Mouse (Mus musculus): ENCODE measurements at regions not wholly inside any gene's neighbourhood (a gene's known extent, or its start where the extent isn't known, plus 50 kb on each side); places are given as distances from the start of the nearest gene placed in this dataset.

DNA sequence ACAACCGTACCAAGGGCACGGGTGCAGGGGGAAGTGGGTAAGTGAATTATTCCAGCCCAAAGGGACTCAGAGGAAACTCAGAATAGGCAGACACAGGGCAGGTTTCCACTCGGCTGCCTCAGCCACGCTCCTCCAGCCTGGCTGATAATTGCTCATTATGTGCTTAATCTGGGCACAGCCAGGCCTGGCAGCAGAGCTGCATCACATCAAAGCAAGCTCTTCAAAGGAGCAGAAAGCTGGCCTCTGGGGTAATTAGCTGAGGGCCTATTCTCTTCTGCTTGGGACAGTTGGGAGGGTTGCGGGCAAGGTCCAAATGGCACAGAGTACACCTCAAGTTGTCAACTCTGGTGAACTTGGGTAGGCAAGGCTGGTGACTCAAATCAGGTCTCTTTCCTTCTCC is 239.5 kb downstream of the Emx2 start:
- ATAC-seq = no peak
- H3K4me1 ChIP-seq (ENCODE audit: insufficient read depth) = no peaks in the 10 kb centered on the region
- TF ChIP-seq EP300 (IDR thresholded peaks at IDR 0.05; ENCODE audit: low read depth) (no peak), CTCF (IDR thresholded peaks at IDR 0.05; ENCODE audit: low read depth) (no peak)
- H3K36me3 ChIP-seq (replicated peaks; ENCODE audit: insufficient read depth, low read length) = no peaks in the 10 kb centered on the region
- no peak overlapping the region for H3K9ac ChIP-seq (replicated peaks)
- H3K4me2 ChIP-seq (ENCODE audit: low read depth, low read length) = no peak overlapping the region
- H3K27me3 ChIP-seq (ENCODE audit: insufficient read depth, low read length) = no peaks in the 10 kb centered on the region
- H3K4me3 ChIP-seq (ENCODE audit: low read depth, low read length) = no peak overlapping the region
- no peak for DNase-seq
- no peak overlapping the region for H3K27ac ChIP-seq (ENCODE audit: low read depth)
- H3K9me3 ChIP-seq (ENCODE audit: low read length) = no peaks in the 10 kb centered on the region
- 63% methylated on average over 5 of the region's 5 CpGs for WGBS (ENCODE audit: insufficient replicate concordance)

GRCm38 (mm10) chr19:59700187-59700586 is 242.0 kb downstream of the Emx2 start:
- no peaks in the 10 kb centered on the region for H3K36me3 ChIP-seq (replicated peaks; ENCODE audit: insufficient read depth, low read length)
- WGBS (ENCODE audit: insufficient replicate concordance) = 51% methylated on average over 3 of the region's 3 CpGs
- no peaks in the 10 kb centered on the region for H3K9me3 ChIP-seq (ENCODE audit: low read length)
- TF ChIP-seq CTCF (IDR thresholded peaks at IDR 0.05; ENCODE audit: low read depth) (no peak), EP300 (IDR thresholded peaks at IDR 0.05; ENCODE audit: low read depth) (no peak)
- H3K4me1 ChIP-seq (ENCODE audit: insufficient read depth) = no peaks in the 10 kb centered on the region
- ATAC-seq = no peak
- H3K4me2 ChIP-seq (ENCODE audit: low read depth, low read length) = no peak overlapping the region
- H3K4me3 ChIP-seq (ENCODE audit: low read depth, low read length) = no peak overlapping the region
- no peaks in the 10 kb centered on the region for H3K27me3 ChIP-seq (ENCODE audit: insufficient read depth, low read length)
- no peak overlapping the region for H3K27ac ChIP-seq (ENCODE audit: low read depth)
- no peak for DNase-seq
- no peak overlapping the region for H3K9ac ChIP-seq (replicated peaks)

DNA sequence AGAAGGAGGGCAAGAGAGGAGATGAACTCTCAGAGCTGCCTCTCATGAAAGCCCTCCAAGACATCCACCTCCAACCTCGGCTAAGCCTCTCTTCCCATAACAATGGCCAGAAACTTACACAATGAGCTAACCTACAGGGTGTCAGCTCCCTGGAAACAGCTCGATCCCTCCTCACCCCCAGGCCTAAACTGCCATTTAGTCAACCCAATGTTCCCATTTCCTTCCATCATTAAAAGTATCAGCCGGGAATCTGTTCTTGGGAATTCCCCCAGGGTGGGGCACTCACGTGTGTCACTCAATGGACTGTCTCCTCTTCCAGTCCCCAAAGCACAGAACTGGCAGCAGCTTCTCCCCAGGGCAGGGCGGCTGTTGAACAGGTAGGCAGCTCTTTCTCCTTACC is 236.3 kb downstream of the Rab11fip2 start:
- Histone ChIP-seq H3K27me3 (ENCODE audit: insufficient read depth, low read length) (no peaks in the 10 kb centered on the region), H3K9ac (replicated peaks) (no peak overlapping the region), H3K27ac (ENCODE audit: low read depth) (no peak overlapping the region), H3K36me3 (replicated peaks; ENCODE audit: insufficient read depth, low read length) (no peaks in the 10 kb centered on the region), H3K4me1 (ENCODE audit: insufficient read depth) (no peaks in the 10 kb centered on the region), H3K9me3 (ENCODE audit: low read length) (no peaks in the 10 kb centered on the region), H3K4me2 (ENCODE audit: low read depth, low read length) (no peak overlapping the region), H3K4me3 (ENCODE audit: low read depth, low read length) (no peak overlapping the region)
- no peak for TF ChIP-seq CTCF (IDR thresholded peaks at IDR 0.05; ENCODE audit: low read depth)
- TF ChIP-seq EP300 (IDR thresholded peaks at IDR 0.05; ENCODE audit: low read depth) = no peak
- DNase-seq (no peak), ATAC-seq (no peak)
- 56% methylated on average over 5 of the region's 5 CpGs for WGBS (ENCODE audit: insufficient replicate concordance)

GRCm38 (mm10) chr19:59709180-59709579 is 234.3 kb downstream of the Rab11fip2 start:
- no peak for TF ChIP-seq EP300 (IDR thresholded peaks at IDR 0.05; ENCODE audit: low read depth)
- TF ChIP-seq CTCF (IDR thresholded peaks at IDR 0.05; ENCODE audit: low read depth) = no peak
- H3K4me3 ChIP-seq (ENCODE audit: low read depth, low read length) = no peak overlapping the region
- H3K36me3 ChIP-seq (replicated peaks; ENCODE audit: insufficient read depth, low read length) = no peaks in the 10 kb centered on the region
- no peaks in the 10 kb centered on the region for H3K27me3 ChIP-seq (ENCODE audit: insufficient read depth, low read length)
- H3K27ac ChIP-seq (ENCODE audit: low read depth) = no peak overlapping the region
- no peaks in the 10 kb centered on the region for H3K4me1 ChIP-seq (ENCODE audit: insufficient read depth)
- no peak for DNase-seq
- H3K4me2 ChIP-seq (ENCODE audit: low read depth, low read length) = no peak overlapping the region
- WGBS (ENCODE audit: insufficient replicate concordance) = 54% methylated on average over 2 of the region's 2 CpGs
- H3K9me3 ChIP-seq (ENCODE audit: low read length) = no peaks in the 10 kb centered on the region
- ATAC-seq = no peak
- H3K9ac ChIP-seq (replicated peaks) = no peak overlapping the region

- WGBS (ENCODE audit: insufficient replicate concordance) = 71% methylated on average over 2 of the region's 2 CpGs
- no peak for TF ChIP-seq EP300 (IDR thresholded peaks at IDR 0.05; ENCODE audit: low read depth)
- no peak for TF ChIP-seq CTCF (IDR thresholded peaks at IDR 0.05; ENCODE audit: low read depth)
- H3K4me1 ChIP-seq (ENCODE audit: insufficient read depth) = no peaks in the 10 kb centered on the region
Measured at GRCm38 (mm10) chr19:59715086-59715485, 228.4 kb downstream of the Rab11fip2 start.

GRCm38 (mm10) chr19:59717813-59718483 is 225.5 kb downstream of the Rab11fip2 start:
- no peak overlapping the region for H3K27ac ChIP-seq (ENCODE audit: low read depth)
- DNase-seq = no peak
- no peak overlapping the region for H3K4me3 ChIP-seq (ENCODE audit: low read depth, low read length)
- no peaks in the 10 kb centered on the region for H3K9me3 ChIP-seq (ENCODE audit: low read length)
- H3K4me2 ChIP-seq (ENCODE audit: low read depth, low read length) = no peak overlapping the region
- ATAC-seq = no peak
- no peak for TF ChIP-seq EP300 (IDR thresholded peaks at IDR 0.05; ENCODE audit: low read depth)
- no peak for TF ChIP-seq CTCF (IDR thresholded peaks at IDR 0.05; ENCODE audit: low read depth)
- no peaks in the 10 kb centered on the region for H3K4me1 ChIP-seq (ENCODE audit: insufficient read depth)
- no peaks in the 10 kb centered on the region for H3K36me3 ChIP-seq (replicated peaks; ENCODE audit: insufficient read depth, low read length)
- WGBS (ENCODE audit: insufficient replicate concordance) = 15% methylated on average over 8 of the region's 8 CpGs
- H3K27me3 ChIP-seq (ENCODE audit: insufficient read depth, low read length) = no peaks in the 10 kb centered on the region
- no peak overlapping the region for H3K9ac ChIP-seq (replicated peaks)

More at GRCm38 (mm10) chr19:59715086-59715485, 228.4 kb downstream of the Rab11fip2 start:
- no peak overlapping the region for H3K4me3 ChIP-seq (ENCODE audit: low read depth, low read length)
- H3K27ac ChIP-seq (ENCODE audit: low read depth) = no peak overlapping the region
- DNase-seq (no peak), ATAC-seq (no peak)
- no peaks in the 10 kb centered on the region for H3K27me3 ChIP-seq (ENCODE audit: insufficient read depth, low read length)
- no peaks in the 10 kb centered on the region for H3K36me3 ChIP-seq (replicated peaks; ENCODE audit: insufficient read depth, low read length)
- H3K4me2 ChIP-seq (ENCODE audit: low read depth, low read length) = no peak overlapping the region
- H3K9ac ChIP-seq (replicated peaks) = no peak overlapping the region
- no peaks in the 10 kb centered on the region for H3K9me3 ChIP-seq (ENCODE audit: low read length)

Measured in liver, postnatal 0 days (tissue).